Mouse (Mus musculus): ENCODE results near the gene Slc8a2. TPM values are rescaled to one million over a fixed set of nuclear protein-coding genes. Genes with fewer than 3 reads are reported as not detected.

Slc8a2 gene
- polyA plus RNA-seq, 1 experiment from 2014 or later, result 0.25 TPM

GRCm38 (mm10) chr7:16132161-16132581 lies 2.5 kb downstream of the Slc8a2 start:
- no peak for ATAC-seq (ENCODE audit: insufficient read depth, low FRiP score)
- peak overlapping the region; percentile 14; the same call in 1 of the 2 replicates for H3K4me2 ChIP-seq (ENCODE audit: low read depth, low read length)

GRCm38 (mm10) chr7:16132926-16133325 lies 3.3 kb downstream of the Slc8a2 start:
- peaks cover 31% of the 10 kb centered on the region for H3K4me1 ChIP-seq (ENCODE audit: control insufficient read depth, insufficient read depth, low read length)
- H3K27me3 ChIP-seq (ENCODE audit: control insufficient read depth, insufficient read depth, low read length), result no peaks in the 10 kb centered on the region
- H3K27ac ChIP-seq (ENCODE audit: low read length), result no peak overlapping the region
- no peak overlapping the region for H3K9ac ChIP-seq (ENCODE audit: low read length)
- ATAC-seq (ENCODE audit: insufficient read depth, low FRiP score), result no peak
- no peak overlapping the region for H3K4me2 ChIP-seq (ENCODE audit: low read depth, low read length)
- no peaks in the 10 kb centered on the region for H3K9me3 ChIP-seq (replicated peaks; ENCODE audit: control insufficient read depth, low read length)
- no peak overlapping the region for H3K4me3 ChIP-seq (replicated peaks; ENCODE audit: low read length)
- WGBS, result 57% methylated on average over 3 of the region's 3 CpGs
- H3K36me3 ChIP-seq (ENCODE audit: control insufficient read depth, insufficient read depth, low read length), result no peaks in the 10 kb centered on the region

More at GRCm38 (mm10) chr7:16132161-16132581, 2.5 kb downstream of the Slc8a2 start:
- no peaks in the 10 kb centered on the region for H3K27me3 ChIP-seq (ENCODE audit: control insufficient read depth, insufficient read depth, low read length)
- H3K9me3 ChIP-seq (replicated peaks; ENCODE audit: control insufficient read depth, low read length), result no peaks in the 10 kb centered on the region
- 7% methylated on average over 7 of the region's 7 CpGs for WGBS
- no peaks in the 10 kb centered on the region for H3K36me3 ChIP-seq (ENCODE audit: control insufficient read depth, insufficient read depth, low read length)
- 0 out of 2 replicates have a peak overlapping the region, but pooled peaks have one; percentile 8 for H3K9ac ChIP-seq (ENCODE audit: low read length)
- no peak overlapping the region for H3K27ac ChIP-seq (ENCODE audit: low read length)
- no peak overlapping the region for H3K4me3 ChIP-seq (replicated peaks; ENCODE audit: low read length)
- H3K4me1 ChIP-seq (ENCODE audit: control insufficient read depth, insufficient read depth, low read length), result peaks cover 31% of the 10 kb centered on the region

- no peak overlapping the region for H3K4me2 ChIP-seq (ENCODE audit: low read depth, low read length)
- no peak for ATAC-seq (ENCODE audit: insufficient read depth, low FRiP score)
- peaks cover 31% of the 10 kb centered on the region for H3K4me1 ChIP-seq (ENCODE audit: control insufficient read depth, insufficient read depth, low read length)
- no peak overlapping the region for H3K4me3 ChIP-seq (replicated peaks; ENCODE audit: low read length)
- H3K9ac ChIP-seq (ENCODE audit: low read length), result no peak overlapping the region
- no peaks in the 10 kb centered on the region for H3K36me3 ChIP-seq (ENCODE audit: control insufficient read depth, insufficient read depth, low read length)
- H3K9me3 ChIP-seq (replicated peaks; ENCODE audit: control insufficient read depth, low read length), result no peaks in the 10 kb centered on the region
- H3K27ac ChIP-seq (ENCODE audit: low read length), result no peak overlapping the region
- WGBS, result 89% methylated on average over 9 of the region's 9 CpGs
- no peaks in the 10 kb centered on the region for H3K27me3 ChIP-seq (ENCODE audit: control insufficient read depth, insufficient read depth, low read length)
These were observed 4.1 kb downstream of the Slc8a2 start for GRCm38 (mm10) chr7:16133691-16134090.

GRCm38 (mm10) chr7:16134951-16135392 lies 5.3 kb downstream of the Slc8a2 start:
- no peak overlapping the region for H3K9ac ChIP-seq (ENCODE audit: low read length)
- no peaks in the 10 kb centered on the region for H3K27me3 ChIP-seq (ENCODE audit: control insufficient read depth, insufficient read depth, low read length)
- no peak overlapping the region for H3K4me3 ChIP-seq (replicated peaks; ENCODE audit: low read length)
- no peak for ATAC-seq (ENCODE audit: insufficient read depth, low FRiP score)
- H3K36me3 ChIP-seq (ENCODE audit: control insufficient read depth, insufficient read depth, low read length), result no peaks in the 10 kb centered on the region
- H3K27ac ChIP-seq (ENCODE audit: low read length), result no peak overlapping the region
- no peak overlapping the region for H3K4me2 ChIP-seq (ENCODE audit: low read depth, low read length)
- peaks cover 23% of the 10 kb centered on the region for H3K4me1 ChIP-seq (ENCODE audit: control insufficient read depth, insufficient read depth, low read length)
- WGBS, result 65% methylated on average over 7 of the region's 7 CpGs
- no peaks in the 10 kb centered on the region for H3K9me3 ChIP-seq (replicated peaks; ENCODE audit: control insufficient read depth, low read length)

GRCm38 (mm10) chr7:16146489-16147410 lies 17.1 kb downstream of the Slc8a2 start:
- Histone ChIP-seq H3K27me3 (ENCODE audit: control insufficient read depth, insufficient read depth, low read length) (no peaks in the 10 kb centered on the region), H3K9me3 (replicated peaks; ENCODE audit: control insufficient read depth, low read length) (no peaks in the 10 kb centered on the region), H3K4me2 (ENCODE audit: low read depth, low read length) (no peak overlapping the region), H3K4me1 (ENCODE audit: control insufficient read depth, insufficient read depth, low read length) (no peaks in the 10 kb centered on the region), H3K4me3 (replicated peaks; ENCODE audit: low read length) (no peak overlapping the region), H3K36me3 (ENCODE audit: control insufficient read depth, insufficient read depth, low read length) (no peaks in the 10 kb centered on the region), H3K9ac (ENCODE audit: low read length) (no peak overlapping the region), H3K27ac (ENCODE audit: low read length) (no peak overlapping the region)
- WGBS, result 32% methylated on average over 27 of the region's 27 CpGs
- no peak for ATAC-seq (ENCODE audit: insufficient read depth, low FRiP score)

GRCm38 (mm10) chr7:16147643-16148042 lies 18.0 kb downstream of the Slc8a2 start:
- Histone ChIP-seq H3K27ac (ENCODE audit: low read length) (no peak overlapping the region), H3K9ac (ENCODE audit: low read length) (no peak overlapping the region), H3K36me3 (ENCODE audit: control insufficient read depth, insufficient read depth, low read length) (no peaks in the 10 kb centered on the region), H3K27me3 (ENCODE audit: control insufficient read depth, insufficient read depth, low read length) (no peaks in the 10 kb centered on the region), H3K4me2 (ENCODE audit: low read depth, low read length) (no peak overlapping the region), H3K4me1 (ENCODE audit: control insufficient read depth, insufficient read depth, low read length) (no peaks in the 10 kb centered on the region), H3K9me3 (replicated peaks; ENCODE audit: control insufficient read depth, low read length) (no peaks in the 10 kb centered on the region), H3K4me3 (replicated peaks; ENCODE audit: low read length) (no peak overlapping the region)
- no peak for ATAC-seq (ENCODE audit: insufficient read depth, low FRiP score)
- WGBS, result 14% methylated on average over 15 of the region's 15 CpGs

GRCm38 (mm10) chr7:16149241-16149640 lies 19.6 kb downstream of the Slc8a2 start:
- no peak overlapping the region for H3K27ac ChIP-seq (ENCODE audit: low read length)
- no peaks in the 10 kb centered on the region for H3K36me3 ChIP-seq (ENCODE audit: control insufficient read depth, insufficient read depth, low read length)
- no peaks in the 10 kb centered on the region for H3K4me1 ChIP-seq (ENCODE audit: control insufficient read depth, insufficient read depth, low read length)
- H3K27me3 ChIP-seq (ENCODE audit: control insufficient read depth, insufficient read depth, low read length), result no peaks in the 10 kb centered on the region
- H3K9ac ChIP-seq (ENCODE audit: low read length), result no peak overlapping the region
- H3K4me2 ChIP-seq (ENCODE audit: low read depth, low read length), result no peak overlapping the region
- no peak for ATAC-seq (ENCODE audit: insufficient read depth, low FRiP score)
- H3K9me3 ChIP-seq (replicated peaks; ENCODE audit: control insufficient read depth, low read length), result no peaks in the 10 kb centered on the region
- H3K4me3 ChIP-seq (replicated peaks; ENCODE audit: low read length), result no peak overlapping the region
- 49% methylated on average over 5 of the region's 5 CpGs for WGBS

- ATAC-seq (ENCODE audit: insufficient read depth, low FRiP score), result no peak
- Histone ChIP-seq H3K4me1 (ENCODE audit: control insufficient read depth, insufficient read depth, low read length) (no peaks in the 10 kb centered on the region), H3K4me2 (ENCODE audit: low read depth, low read length) (no peak overlapping the region), H3K27me3 (ENCODE audit: control insufficient read depth, insufficient read depth, low read length) (no peaks in the 10 kb centered on the region), H3K4me3 (replicated peaks; ENCODE audit: low read length) (no peak overlapping the region), H3K36me3 (ENCODE audit: control insufficient read depth, insufficient read depth, low read length) (no peaks in the 10 kb centered on the region), H3K9me3 (replicated peaks; ENCODE audit: control insufficient read depth, low read length) (no peaks in the 10 kb centered on the region), H3K9ac (ENCODE audit: low read length) (no peak overlapping the region), H3K27ac (ENCODE audit: low read length) (no peak overlapping the region)
- WGBS, result 71% methylated on average over 9 of the region's 9 CpGs
These were observed 20.8 kb downstream of the Slc8a2 start for GRCm38 (mm10) chr7:16150191-16151145.

Measured in stomach, embryonic 16.5 days (tissue).